Mouse (Mus musculus) cerebellum, adult (tissue): ENCODE measurements around the gene Acvr1b.

Experiments
- ATAC-seq: cut with Nextera tagmentation; 2 replicates; pipeline ENCODE4 v1.9.2; 2017; ENCODE audit warnings: mild to moderate bottlenecking, moderate library complexity, mixed read lengths; ENCODE audit not compliant: insufficient number of reproducible peaks, low FRiP score, low TSS enrichment

Acvr1b gene

GRCm38 (mm10) chr15:101242645-101243044 lies 68.8 kb downstream of the Acvr1b start:
- peak; percentile 59 for ATAC-seq

- ATAC-seq, result no peak
These were observed 70.1 kb downstream of the Acvr1b start for GRCm38 (mm10) chr15:101244012-101244411.

GRCm38 (mm10) chr15:101246231-101247154 lies 72.6 kb downstream of the Acvr1b start:
- peak; percentile 91 for ATAC-seq

GRCm38 (mm10) chr15:101247155-101247498 lies 73.3 kb downstream of the Acvr1b start:
- ATAC-seq, result no peak

GRCm38 (mm10) chr15:101248029-101248710 lies 74.3 kb downstream of the Acvr1b start:
- no peak for ATAC-seq

- no peak for ATAC-seq
These were observed 76.4 kb downstream of the Acvr1b start for GRCm38 (mm10) chr15:101250220-101250800.

- no peak for ATAC-seq
These were observed 78.1 kb downstream of the Acvr1b start for GRCm38 (mm10) chr15:101251930-101252329.

GRCm38 (mm10) chr15:101252614-101253013 lies 78.7 kb downstream of the Acvr1b start:
- ATAC-seq, result no peak

- no peak for ATAC-seq
These were observed 79.7 kb downstream of the Acvr1b start for GRCm38 (mm10) chr15:101253563-101253885.

GRCm38 (mm10) chr15:101253886-101254795 lies 80.3 kb downstream of the Acvr1b start, which contains the start of gene Nr4a1:
TSS of gene Nr4a1 (plus strand) at chr15:101254269.
- peak; percentile 46; the same call in 1 of the 2 replicates for ATAC-seq

- no peak for ATAC-seq
These were observed 82.1 kb downstream of the Acvr1b start for GRCm38 (mm10) chr15:101255842-101256462.

GRCm38 (mm10) chr15:101256463-101257206 lies 82.8 kb downstream of the Acvr1b start:
- ATAC-seq, result no peak

GRCm38 (mm10) chr15:101258420-101258819 lies 84.6 kb downstream of the Acvr1b start:
- no peak for ATAC-seq

- no peak for ATAC-seq
These were observed 86.1 kb downstream of the Acvr1b start for GRCm38 (mm10) chr15:101259922-101260321.

- ATAC-seq, result no peak
These were observed 86.5 kb downstream of the Acvr1b start for GRCm38 (mm10) chr15:101260387-101260786.

GRCm38 (mm10) chr15:101260874-101261622 lies 87.2 kb downstream of the Acvr1b start:
- no peak for ATAC-seq

- no peak for ATAC-seq
These were observed 88.6 kb downstream of the Acvr1b start for GRCm38 (mm10) chr15:101262502-101262901.
